Mouse (Mus musculus): ENCODE results near the gene Gm49630.
"Not testable (repeated sequence)": the region's sequence is repeated elsewhere in the genome, so short reads cannot be mapped to it uniquely, and the experiment has no call there.

The Gm49630 gene

GRCm38 (mm10) chr17:7371879-7372278 lies at the start of gene Gm49630:
Gene Gm49630, minus strand, starts transcription at chr17:7371979.
- DNase-seq (ENCODE audit: low spot score): not testable (repeated sequence)

GRCm38 (mm10) chr17:7420191-7420973 lies 48.6 kb upstream of the Gm49630 start:
- not testable (repeated sequence) for DNase-seq (ENCODE audit: low spot score)

DNA sequence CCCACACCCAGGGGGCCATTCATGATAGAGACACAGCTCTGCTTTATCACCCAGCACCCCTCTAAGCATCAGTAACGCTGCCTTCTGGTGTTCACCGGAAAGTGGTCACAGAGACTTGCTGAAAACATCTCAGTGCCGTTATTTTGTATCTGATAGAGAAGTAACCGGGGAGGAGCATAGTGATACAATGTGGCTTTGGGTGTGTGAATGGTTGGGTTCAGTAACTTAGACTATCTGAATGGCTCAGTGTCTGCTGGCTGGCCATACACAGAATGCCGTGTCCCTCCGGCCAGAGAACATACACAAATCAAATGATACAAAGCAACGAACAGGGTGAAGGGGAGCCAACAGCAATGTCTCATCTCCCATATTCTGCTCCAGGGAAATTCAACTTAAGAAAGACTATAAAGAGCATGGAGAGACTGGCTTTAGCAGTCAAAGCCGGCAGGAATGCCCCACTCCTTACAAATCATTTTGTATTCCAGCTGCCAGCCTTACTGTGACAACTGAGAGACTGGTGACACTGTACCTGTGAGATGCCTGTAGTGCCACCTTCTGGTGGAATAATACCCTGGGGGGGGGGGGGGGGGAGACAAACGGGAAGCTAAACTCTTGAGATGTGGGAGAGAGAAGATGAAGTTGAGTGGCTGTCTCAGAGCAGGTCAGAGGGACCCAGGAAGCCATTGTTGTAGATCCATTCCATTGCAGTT lies 43.0 kb upstream of the Gm49630 start:
- not testable (repeated sequence) for DNase-seq (ENCODE audit: low spot score)

DNA sequence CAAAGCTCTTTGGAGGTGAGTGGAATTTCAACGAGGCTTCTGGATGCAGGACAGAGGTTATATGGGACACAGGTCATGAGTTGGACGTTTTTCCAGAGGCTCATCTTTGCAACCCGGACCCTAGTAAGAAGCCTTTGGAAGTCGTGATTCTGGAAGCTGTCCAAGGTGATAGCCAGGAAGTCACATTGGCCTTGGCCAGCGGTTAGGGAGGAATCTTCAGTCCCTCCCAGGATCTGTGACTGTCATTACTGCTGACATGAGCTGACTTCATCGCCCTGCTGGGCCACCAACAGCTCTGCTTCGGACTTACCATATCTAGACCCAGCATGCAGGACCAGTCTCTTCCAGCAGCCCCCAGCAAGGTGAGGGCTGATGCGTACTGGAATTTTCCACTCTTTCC lies 41.6 kb upstream of the Gm49630 start:
- not testable (repeated sequence) for DNase-seq (ENCODE audit: low spot score)

GRCm38 (mm10) chr17:7399770-7400169 lies 28.0 kb upstream of the Gm49630 start:
- DNase-seq (ENCODE audit: low spot score): not testable (repeated sequence)

GRCm38 (mm10) chr17:7398198-7398847 lies 26.5 kb upstream of the Gm49630 start:
- not testable (repeated sequence) for DNase-seq (ENCODE audit: low spot score)

DNA sequence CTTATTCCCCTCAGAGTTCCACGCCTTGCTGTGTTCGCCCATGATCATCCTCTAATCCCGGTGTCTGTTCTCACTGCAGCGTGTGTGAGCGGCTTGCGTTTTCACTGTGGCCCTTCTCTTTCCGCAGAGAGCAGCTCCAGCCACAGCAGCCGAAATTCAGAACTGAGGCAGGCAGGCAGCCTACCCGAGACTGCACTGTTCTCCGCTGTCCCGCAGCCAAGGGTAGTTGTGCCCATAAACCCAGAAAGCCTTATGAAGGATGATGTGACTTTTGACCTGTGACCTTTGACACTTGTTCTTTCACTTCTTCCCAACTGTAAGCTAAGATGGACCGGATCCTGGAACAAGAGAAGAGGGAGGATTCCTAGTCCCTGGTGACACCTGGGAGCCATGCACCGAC lies 25.3 kb upstream of the Gm49630 start:
- not testable (repeated sequence) for DNase-seq (ENCODE audit: low spot score)

- DNase-seq (ENCODE audit: low spot score): not testable (repeated sequence)
Observed at GRCm38 (mm10) chr17:7396288-7396687, 24.5 kb upstream of the Gm49630 start.

DNA sequence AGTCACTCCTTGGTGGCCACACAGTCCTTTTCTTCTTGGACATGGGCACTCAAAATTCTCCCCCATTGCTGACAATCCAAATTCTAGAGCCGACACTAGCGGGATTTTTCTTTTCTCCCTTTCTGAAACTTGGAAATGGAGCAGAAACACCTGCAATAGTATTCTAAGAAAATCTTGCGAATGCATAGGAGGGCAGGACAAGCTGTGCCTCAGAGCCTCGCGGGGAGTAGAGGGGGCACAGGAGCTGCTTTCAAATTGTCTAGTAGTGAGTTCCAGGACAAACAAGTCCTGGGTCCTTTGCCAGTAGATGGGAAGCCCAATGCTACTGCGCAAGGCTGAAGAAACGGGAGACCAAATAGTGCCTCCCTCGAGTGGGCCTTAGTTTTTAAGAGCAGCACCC lies 23.9 kb upstream of the Gm49630 start:
- not testable (repeated sequence) for DNase-seq (ENCODE audit: low spot score)

DNA sequence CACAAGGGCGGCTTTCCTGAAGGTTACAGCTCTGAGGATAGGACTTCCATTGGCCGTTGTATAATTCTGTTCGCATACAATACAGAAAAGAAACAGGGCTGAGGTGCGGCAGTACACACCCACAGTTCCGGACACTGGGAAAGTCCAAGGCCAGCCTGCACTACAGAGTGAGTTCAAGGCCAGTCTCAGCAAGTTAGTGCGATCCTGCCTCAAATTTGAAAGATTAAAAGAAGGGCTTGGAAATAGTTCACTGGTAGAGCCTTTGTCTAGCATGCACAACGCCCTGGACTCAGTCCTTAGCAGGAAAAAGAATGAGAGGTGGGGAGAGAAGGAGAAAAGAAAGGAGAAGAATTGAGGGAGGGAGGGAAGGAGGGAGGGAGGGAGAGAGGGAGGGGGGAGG lies 23.3 kb upstream of the Gm49630 start:
- not testable (repeated sequence) for DNase-seq (ENCODE audit: low spot score)

- DNase-seq (ENCODE audit: low spot score): not testable (repeated sequence)
Observed at GRCm38 (mm10) chr17:7389898-7390297, 18.1 kb upstream of the Gm49630 start.

DNA sequence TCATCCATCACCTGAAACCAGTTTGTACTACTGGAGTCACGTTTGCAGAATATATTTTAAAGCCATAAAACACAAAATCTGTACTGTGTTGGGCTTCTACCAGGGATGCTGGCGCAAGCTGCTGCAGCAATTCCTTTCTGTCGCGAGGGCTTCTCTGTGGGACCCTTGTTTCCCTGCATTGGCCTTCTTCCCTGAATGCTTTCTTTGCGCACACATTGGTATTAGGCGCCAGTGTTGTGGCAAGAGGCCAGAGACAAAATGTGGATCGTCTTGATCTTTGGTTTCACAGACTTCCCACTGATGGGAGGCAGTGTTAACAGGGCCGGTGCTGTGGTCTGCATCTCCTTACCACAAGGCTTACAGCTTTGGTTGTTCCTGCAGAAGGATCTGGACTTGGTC lies 17.2 kb upstream of the Gm49630 start:
- not testable (repeated sequence) for DNase-seq (ENCODE audit: low spot score)

DNA sequence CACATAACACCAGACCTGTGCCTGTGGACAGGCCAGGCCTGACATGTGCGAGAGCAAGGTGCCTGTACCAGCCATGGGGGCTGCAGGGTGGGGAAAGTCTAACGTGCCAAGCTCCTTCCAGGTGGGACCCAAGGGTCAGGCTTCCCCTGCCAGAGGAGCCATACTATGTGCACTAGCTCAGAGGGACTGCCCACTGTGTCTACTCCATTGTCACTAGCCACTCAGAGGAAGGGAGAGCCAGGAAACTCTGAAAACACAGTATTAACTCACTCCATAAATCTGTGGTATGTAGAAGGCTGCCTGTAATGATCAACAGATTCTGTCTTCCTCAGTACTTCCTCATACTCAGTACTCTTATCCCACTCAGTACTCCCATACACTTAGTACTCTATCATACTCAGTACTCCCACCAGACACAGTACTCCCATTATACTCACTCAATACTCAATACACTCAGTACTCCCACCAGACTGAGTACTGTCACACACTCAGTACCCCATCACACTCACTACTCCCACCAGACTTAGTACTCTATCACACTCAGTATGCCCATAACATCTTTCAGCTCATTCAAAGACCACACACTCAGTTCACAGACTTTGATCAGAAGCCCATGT lies 16.7 kb upstream of the Gm49630 start:
- not testable (repeated sequence) for DNase-seq (ENCODE audit: low spot score)

- not testable (repeated sequence) for DNase-seq (ENCODE audit: low spot score)
Observed at GRCm38 (mm10) chr17:7386016-7386415, 14.2 kb upstream of the Gm49630 start.

DNA sequence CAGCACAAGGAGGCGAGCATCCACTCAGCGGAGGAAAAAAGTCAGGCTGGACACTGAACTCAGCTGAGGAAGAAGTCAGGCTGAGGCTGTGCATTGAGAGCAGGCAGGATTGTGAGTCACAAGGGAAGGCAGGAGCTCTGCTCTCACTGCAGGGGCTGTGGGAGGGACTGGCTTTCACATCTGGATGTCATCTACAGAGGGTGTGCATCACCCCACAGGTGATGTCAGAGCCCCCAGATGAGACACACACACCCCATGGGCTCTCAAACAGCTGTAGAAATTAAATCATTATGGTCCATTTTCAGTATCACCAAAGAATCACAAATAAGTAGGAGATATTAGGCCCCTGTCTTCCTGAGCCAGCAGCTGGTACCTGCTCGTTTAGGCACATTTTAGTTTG lies 13.6 kb upstream of the Gm49630 start, which contains the start of gene Unc93a2:
Gene Unc93a2 (minus strand): TSS at position 101 of the 400 bp plus-strand sequence.
- DNase-seq (ENCODE audit: low spot score): not testable (repeated sequence)

DNA sequence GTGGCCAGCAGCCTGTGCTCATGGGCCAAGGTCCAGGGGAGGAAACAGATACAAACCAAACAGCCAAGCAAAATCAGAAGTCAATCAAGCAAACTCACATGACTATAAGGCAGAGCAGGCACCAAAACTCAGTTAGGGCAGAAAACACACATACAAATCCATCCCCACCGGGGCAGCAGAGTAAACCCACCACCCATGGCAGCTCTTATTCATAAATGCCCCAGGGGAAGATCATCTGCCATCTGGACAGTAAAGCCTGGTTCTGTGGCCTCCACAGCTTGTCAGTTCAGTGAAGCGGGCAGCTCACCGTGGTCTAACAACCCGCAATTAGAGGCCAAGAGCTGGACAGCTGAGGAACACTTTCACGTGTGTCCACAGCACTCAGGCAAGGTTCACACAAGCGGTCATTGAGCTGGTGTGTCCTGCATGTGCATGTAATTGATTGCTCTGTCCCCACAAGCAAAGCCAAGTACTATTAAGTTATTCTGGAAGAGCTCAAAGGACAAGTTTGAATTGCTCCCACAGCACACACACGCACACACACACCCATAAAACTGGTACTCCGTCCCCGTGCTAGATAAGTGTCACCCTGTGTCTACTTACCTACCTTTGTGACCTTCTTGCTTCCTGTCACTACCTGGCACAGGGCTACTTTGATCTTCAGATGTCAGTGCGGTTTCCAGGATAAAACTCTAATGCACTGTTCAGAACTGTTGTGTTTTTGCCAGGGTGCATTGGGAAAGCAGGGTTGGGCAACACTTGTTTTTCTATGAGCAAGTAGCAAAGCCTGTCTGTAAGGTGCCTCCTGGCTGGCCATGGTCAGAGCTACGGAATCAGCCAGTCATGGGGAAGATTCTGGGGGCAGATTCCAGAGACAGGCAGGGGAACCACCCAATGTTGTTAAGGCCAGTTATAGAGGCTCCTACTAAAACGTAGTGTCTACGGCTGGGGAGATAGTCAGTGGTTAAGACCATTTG lies 11.7 kb upstream of the Gm49630 start:
- DNase-seq (ENCODE audit: low spot score): not testable (repeated sequence)

GRCm38 (mm10) chr17:7382711-7383110 lies 10.9 kb upstream of the Gm49630 start:
- not testable (repeated sequence) for DNase-seq (ENCODE audit: low spot score)

DNA sequence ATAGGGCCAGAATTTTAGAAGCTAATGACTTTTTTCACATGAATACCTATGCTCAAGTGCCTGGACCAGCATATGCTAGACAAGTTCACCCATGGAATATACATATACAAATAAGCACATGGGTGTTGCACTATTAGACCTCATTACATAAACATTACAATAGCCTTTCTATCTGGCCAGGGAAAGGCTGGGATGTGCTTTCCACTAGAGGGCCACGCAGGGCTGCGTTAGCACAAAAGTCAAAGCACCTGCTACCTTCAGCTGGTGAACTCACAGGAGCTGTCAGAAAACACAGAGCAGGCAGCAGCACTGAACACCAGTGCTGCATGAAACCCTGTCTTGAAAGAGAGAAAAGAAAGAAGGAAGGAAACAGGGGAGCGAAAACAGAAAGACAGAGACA lies 6.1 kb upstream of the Gm49630 start:
- DNase-seq (ENCODE audit: low spot score): not testable (repeated sequence)

DNA sequence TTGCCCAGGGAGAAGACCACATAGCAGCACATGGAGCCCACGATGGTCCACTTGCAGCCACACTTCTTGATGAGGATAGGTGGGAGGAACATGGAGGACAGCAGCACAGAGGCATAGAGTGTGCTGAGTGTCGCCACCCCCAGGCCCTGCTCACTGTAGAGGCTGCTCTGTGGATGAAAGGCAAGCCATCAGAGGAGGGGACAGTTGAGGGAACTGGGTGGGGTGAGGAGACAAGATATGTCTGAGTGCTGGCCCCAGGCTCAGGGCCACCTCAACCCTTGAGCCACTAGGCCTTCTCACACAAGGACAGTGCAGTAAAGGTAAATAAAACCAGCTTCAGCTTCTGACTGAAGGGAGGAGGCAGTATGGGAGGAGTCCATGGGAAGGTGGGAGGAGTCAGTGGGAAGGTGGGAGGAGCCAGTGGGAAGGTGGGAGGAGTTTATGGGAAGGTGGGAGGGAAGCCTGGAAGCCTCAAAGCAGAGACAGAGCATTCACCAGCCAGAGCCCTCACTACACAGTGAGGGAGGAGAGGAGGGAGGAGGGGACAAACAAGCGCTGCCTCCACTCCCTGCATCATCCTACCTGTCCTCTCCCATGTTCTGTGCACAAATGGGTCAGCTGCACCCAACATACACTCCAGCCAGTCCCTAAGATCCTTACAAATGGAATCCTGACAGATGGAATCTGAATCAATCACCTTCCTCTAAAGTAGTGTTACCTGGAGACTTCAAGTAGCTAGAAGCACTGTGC lies 5.3 kb upstream of the Gm49630 start:
- not testable (repeated sequence) for DNase-seq (ENCODE audit: low spot score)

GRCm38 (mm10) chr17:7369401-7369800 lies 2.4 kb downstream of the Gm49630 start:
- DNase-seq (ENCODE audit: low spot score): peak; percentile 32

All from ovary, adult 18-20 months (tissue).